Mouse (Mus musculus) midbrain, embryonic 11.5 days (tissue): ENCODE data around the gene Ubl4b. TPM values are rescaled to one million over a fixed set of nuclear protein-coding genes. Genes with fewer than 3 reads are reported as not detected.

Experiments used
- ATAC-seq: fragments of 200-750 bp; cut with Nextera tagmentation; 2 replicates; pipeline ENCODE4 v1.8.0; 2017; ENCODE audit warnings: moderate TSS enrichment, moderate library complexity; ENCODE audit not compliant: low FRiP score
- DNase-seq: peaks from one replicate; pipeline ENCODE4 v3.0.0; 2015; ENCODE audit warnings: low spot score; ENCODE audit errors: missing footprints
- H3K27ac ChIP-seq: fragments of 300-500 bp; sonication (generic); 2 replicates; pipeline ENCODE4 v1.5.1; 2014; ENCODE audit warnings: low read depth, low read length
- H3K27me3 ChIP-seq: fragments of 300-500 bp; sonication (generic); 2 replicates; pipeline ENCODE4 v1.6.1; 2014; ENCODE audit warnings: mild to moderate bottlenecking, low read length, moderate library complexity, mixed read lengths; ENCODE audit not compliant: control insufficient read depth, insufficient read depth
- H3K36me3 ChIP-seq: fragments of 300-500 bp; sonication (generic); 2 replicates; pipeline ENCODE4 v1.6.1; 2014; ENCODE audit warnings: mild to moderate bottlenecking, low read length, moderate library complexity, mixed read lengths; ENCODE audit not compliant: control insufficient read depth, insufficient read depth
- H3K4me1 ChIP-seq: fragments of 300-500 bp; sonication (generic); 2 replicates; pipeline ENCODE4 v1.6.1; 2014; ENCODE audit warnings: low read length; ENCODE audit not compliant: control insufficient read depth, insufficient read depth
- H3K4me2 ChIP-seq: fragments of 300-500 bp; sonication (generic); 2 replicates; pipeline ENCODE4 v1.6.1; 2014; ENCODE audit warnings: mild to moderate bottlenecking, moderate library complexity
- H3K4me3 ChIP-seq: fragments of 300-500 bp; sonication (generic); 2 replicates; pipeline ENCODE4 v1.5.1; 2014; ENCODE audit warnings: low read depth, low read length
- H3K9ac ChIP-seq: fragments of 300-500 bp; sonication (generic); 2 replicates; pipeline ENCODE4 v1.6.1; 2014; ENCODE audit warnings: low read length
- H3K9me3 ChIP-seq: fragments of 300-500 bp; sonication (generic); 2 replicates; pipeline ENCODE4 v1.6.1; 2016; ENCODE audit warnings: low read length; ENCODE audit not compliant: control insufficient read depth
- WGBS: fragments of 180-500 bp; shearing (Covaris S2); extraction: QIAGEN DNeasy Blood & Tissue Kit; methylation state at CpG from one replicate; pipeline ENCODE4 v1.1.7; 2014; 5-methylcytosine and 5-hydroxymethylcytosine counted together
- polyA plus RNA-seq: library from polyadenylated mRNA; unstranded; fragments of >200 nt; fragmentation: Nextera tagmentation; extraction: Ambion mirVana; gene quantifications from 2 replicates; pipeline ENCODE4 v1.2.1, GENCODE M21; 2014

The Ubl4b gene
- polyA plus RNA-seq, 1 experiment from 2014 or later = not detected

DNA sequence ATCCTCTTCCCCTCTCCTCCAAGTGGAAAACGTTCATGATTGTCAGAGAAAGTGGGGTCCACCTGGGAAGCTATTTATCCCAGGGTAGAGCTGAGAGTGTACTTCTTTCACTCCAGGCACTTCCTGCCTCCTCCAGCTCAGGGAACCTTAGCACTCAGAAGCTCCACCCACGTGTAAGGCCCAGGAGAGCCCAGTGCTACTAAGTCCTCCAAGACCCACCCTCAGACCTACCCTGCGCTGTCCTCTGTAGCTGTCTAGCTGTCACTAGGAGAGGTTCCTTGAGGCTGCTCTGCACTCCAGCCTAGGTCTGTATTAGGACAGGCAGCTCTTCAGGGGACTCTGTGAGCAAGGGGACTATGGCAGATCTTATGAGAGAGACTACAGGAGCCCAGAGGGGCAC, 3.9 kb upstream of the Ubl4b start:
- H3K4me1 ChIP-seq = no peaks in the 10 kb centered on the region
- no peak overlapping the region for H3K9ac ChIP-seq
- H3K4me2 ChIP-seq = no peak overlapping the region
- H3K36me3 ChIP-seq = no peaks in the 10 kb centered on the region
- H3K9me3 ChIP-seq = no peaks in the 10 kb centered on the region
- no peak overlapping the region for H3K4me3 ChIP-seq
- ATAC-seq (peak; percentile 20; the same call in 1 of the 2 replicates), DNase-seq (no peak)
- 35% methylated on average over 3 of the region's 3 CpGs for WGBS
- H3K27ac ChIP-seq = no peak overlapping the region
- H3K27me3 ChIP-seq = no peaks in the 10 kb centered on the region

DNA sequence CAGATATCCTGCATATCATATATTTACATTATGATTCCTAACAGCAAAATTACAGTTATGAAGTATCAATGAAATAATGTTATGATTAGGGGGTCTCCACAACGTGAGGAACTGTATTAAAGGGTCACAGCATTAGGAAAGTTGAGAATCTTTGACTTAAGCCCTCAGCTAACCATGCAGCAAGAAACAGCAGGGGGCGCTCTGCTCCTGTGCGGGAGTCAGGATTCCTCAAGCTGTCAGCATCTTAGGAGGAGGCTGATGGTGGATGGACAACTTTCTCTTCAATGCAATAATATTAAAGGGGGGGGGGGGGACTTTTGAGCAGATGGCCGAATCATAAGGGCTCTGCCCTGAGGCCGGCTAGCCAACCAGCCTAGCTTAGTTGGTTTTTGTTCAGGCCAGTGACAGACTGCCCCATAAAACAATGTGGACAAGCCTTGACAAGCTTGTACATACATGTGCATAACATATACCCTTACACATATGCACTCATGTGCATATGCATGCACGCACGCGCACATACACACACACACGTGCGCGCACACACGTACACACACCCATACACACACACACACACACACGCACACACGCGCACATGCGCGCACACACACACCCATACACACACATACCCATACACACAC, 4.3 kb downstream of the Ubl4b start:
- Histone ChIP-seq H3K4me2 (no peak overlapping the region), H3K9ac (no peak overlapping the region), H3K4me3 (no peak overlapping the region), H3K27me3 (no peaks in the 10 kb centered on the region), H3K27ac (no peak overlapping the region), H3K4me1 (no peaks in the 10 kb centered on the region), H3K36me3 (no peaks in the 10 kb centered on the region), H3K9me3 (no peaks in the 10 kb centered on the region)
- ATAC-seq = peak; percentile 52; the same call in 1 of the 2 replicates
- 73% methylated on average over 17 of the region's 17 CpGs for WGBS
- peak; percentile 93 for DNase-seq

DNA sequence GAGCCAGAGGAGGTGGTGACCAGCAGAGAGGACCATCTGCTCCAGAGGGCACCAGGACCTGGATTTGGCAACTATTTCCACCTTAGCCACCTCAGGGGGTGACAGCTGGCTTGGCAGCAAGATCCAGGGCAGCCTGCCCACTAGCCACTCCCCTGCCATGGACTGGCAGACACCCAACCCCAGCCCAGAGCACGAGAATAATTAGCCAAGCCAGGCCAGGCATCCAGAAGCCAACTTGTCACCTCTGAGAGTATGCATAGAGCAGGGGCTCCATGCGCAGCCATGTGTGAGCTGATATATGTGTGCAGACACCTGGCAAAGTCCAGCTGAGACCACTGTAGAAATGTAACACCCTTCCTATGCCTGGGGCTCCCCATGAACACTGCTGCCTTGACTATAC, 7.9 kb downstream of the Ubl4b start:
- Histone ChIP-seq H3K27me3 (no peaks in the 10 kb centered on the region), H3K4me2 (no peak overlapping the region), H3K27ac (no peak overlapping the region), H3K36me3 (no peaks in the 10 kb centered on the region), H3K9ac (no peak overlapping the region), H3K4me3 (no peak overlapping the region), H3K4me1 (no peaks in the 10 kb centered on the region), H3K9me3 (no peaks in the 10 kb centered on the region)
- WGBS = 80% methylated on average over 2 of the region's 2 CpGs
- ATAC-seq (no peak), DNase-seq (peak; percentile 14)

DNA sequence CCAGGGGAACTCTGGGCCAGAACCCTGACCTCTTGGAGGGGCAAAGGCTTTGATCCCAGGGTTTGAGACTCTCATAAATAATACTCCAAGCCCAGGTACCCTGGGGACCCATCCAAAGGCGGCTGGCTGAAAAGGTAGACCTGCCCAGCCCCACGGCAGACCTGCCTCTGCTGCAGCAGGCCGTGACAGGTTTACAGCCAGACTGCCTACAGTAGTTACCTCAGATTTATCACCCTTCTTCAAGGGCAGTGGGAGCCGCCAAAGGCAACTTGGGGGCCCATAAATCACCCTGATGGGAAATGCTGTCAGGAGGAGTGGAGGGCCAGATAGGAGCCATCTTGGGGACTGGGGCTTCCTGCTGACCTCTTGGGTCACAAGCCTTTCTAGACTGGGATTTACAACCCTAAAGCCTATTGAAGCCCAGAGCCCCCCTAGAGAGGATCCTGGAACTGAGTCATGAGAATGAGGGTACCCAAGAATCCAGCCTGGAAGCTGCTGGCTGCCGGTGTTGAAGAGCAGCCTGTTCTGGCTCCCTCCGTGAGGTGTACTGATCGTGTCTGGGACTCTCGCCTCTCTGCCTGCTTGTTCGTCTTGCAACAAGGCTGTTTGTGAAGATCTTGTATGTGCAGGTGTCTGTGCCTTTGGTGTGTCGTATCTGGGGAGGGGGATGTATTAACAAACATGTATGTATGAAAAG, 9.0 kb downstream of the Ubl4b start:
- ATAC-seq = no peak
- 85% methylated on average over 10 of the region's 10 CpGs for WGBS
- H3K4me2 ChIP-seq = no peak overlapping the region

DNA sequence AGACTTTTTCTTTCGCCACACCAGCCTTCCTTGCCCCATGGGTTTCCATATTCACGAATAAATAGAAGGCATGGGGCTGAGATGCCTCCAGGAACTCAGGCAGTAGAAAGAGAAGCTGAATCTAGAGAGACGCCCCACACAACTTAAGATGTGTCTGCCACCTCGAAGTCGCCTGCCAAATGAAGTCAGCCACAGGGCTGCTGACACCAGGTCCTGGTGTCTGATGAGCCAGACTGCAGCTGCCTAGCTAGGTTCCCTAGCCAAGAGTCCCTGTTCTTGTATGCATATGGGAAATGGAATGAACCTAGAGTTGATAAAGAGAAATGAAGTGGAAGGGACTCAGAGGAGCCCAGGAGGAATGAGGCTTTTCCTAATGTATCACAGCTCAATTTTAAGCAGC, 9.6 kb downstream of the Ubl4b start:
- DNase-seq (no peak), ATAC-seq (no peak)
- Histone ChIP-seq H3K4me1 (no peaks in the 10 kb centered on the region), H3K27ac (no peak overlapping the region), H3K4me2 (no peak overlapping the region), H3K36me3 (no peaks in the 10 kb centered on the region), H3K27me3 (no peaks in the 10 kb centered on the region), H3K9ac (no peak overlapping the region), H3K9me3 (no peaks in the 10 kb centered on the region), H3K4me3 (no peak overlapping the region)
- 86% methylated on average over 5 of the region's 5 CpGs for WGBS

More for the DNA sequence above, 9.0 kb downstream of the Ubl4b start:
- no peaks in the 10 kb centered on the region for H3K36me3 ChIP-seq
- no peak overlapping the region for H3K9ac ChIP-seq
- no peak for DNase-seq
- no peaks in the 10 kb centered on the region for H3K9me3 ChIP-seq
- H3K27ac ChIP-seq = no peak overlapping the region
- H3K27me3 ChIP-seq = no peaks in the 10 kb centered on the region
- H3K4me1 ChIP-seq = no peaks in the 10 kb centered on the region
- no peak overlapping the region for H3K4me3 ChIP-seq

GRCm38 (mm10) chr3:107543158-107544080, 11.5 kb downstream of the Ubl4b start:
- ATAC-seq (no peak), DNase-seq (no peak)
- Histone ChIP-seq H3K4me3 (no peak overlapping the region), H3K4me1 (no peaks in the 10 kb centered on the region), H3K27ac (no peak overlapping the region), H3K4me2 (no peak overlapping the region), H3K9ac (no peak overlapping the region), H3K9me3 (no peaks in the 10 kb centered on the region), H3K36me3 (no peaks in the 10 kb centered on the region), H3K27me3 (no peaks in the 10 kb centered on the region)
- 84% methylated on average over 8 of the region's 8 CpGs for WGBS

DNA sequence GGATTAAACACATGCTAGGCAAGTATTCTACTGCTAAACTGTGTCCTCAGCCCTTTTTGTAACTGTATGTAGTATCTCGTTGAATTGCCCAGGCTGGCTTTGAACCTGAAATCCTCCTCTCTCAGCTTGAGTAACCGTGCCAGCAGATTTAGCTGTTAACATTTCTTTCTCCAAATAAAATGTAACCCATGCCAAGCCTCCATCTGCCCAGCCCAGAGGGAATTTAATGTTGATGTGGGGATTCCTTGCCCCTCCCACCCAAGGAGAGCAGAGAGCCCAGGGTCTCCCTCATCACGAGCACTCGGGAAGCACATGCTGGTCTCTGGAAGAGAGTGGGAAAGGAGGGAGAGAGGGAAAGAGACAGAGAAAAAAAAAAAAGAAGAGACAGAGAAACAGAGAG, 12.3 kb downstream of the Ubl4b start:
- no peak for DNase-seq
- ATAC-seq = no peak
- no peak overlapping the region for H3K4me2 ChIP-seq
- H3K9ac ChIP-seq = no peak overlapping the region
- 63% methylated on average over 4 of the region's 4 CpGs for WGBS
- H3K27ac ChIP-seq = no peak overlapping the region
- no peaks in the 10 kb centered on the region for H3K27me3 ChIP-seq
- no peaks in the 10 kb centered on the region for H3K9me3 ChIP-seq
- H3K4me1 ChIP-seq = no peaks in the 10 kb centered on the region
- no peaks in the 10 kb centered on the region for H3K36me3 ChIP-seq
- no peak overlapping the region for H3K4me3 ChIP-seq

DNA sequence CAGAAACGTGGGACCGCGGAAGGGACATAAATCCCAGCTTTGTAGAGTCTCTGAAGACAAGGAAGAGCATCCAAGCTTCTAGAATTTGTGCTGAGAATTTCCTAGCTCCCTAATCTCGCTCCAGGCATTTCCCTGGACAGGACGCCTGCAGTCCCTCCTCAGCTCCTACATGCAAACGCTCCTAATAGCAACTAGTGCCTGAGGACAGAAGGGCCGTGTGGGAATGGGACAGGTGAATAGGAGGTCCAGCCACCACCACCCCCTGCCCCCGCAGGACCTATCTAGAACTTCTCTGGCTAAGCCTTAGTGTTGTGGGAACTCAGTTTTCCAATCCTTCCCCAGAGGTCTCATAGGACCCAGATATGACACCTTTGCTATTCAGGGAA, 17.4 kb downstream of the Ubl4b start:
- no peak overlapping the region for H3K4me3 ChIP-seq
- no peak overlapping the region for H3K9ac ChIP-seq
- ATAC-seq = peak; percentile 55; the same call in 1 of the 2 replicates
- H3K27ac ChIP-seq = no peak overlapping the region
- 28% methylated on average over 8 of the region's 8 CpGs for WGBS
- peaks cover 4% of the 10 kb centered on the region; the same call in 1 of the 2 replicates for H3K27me3 ChIP-seq
- H3K9me3 ChIP-seq = no peaks in the 10 kb centered on the region
- no peaks in the 10 kb centered on the region for H3K4me1 ChIP-seq
- H3K36me3 ChIP-seq = no peaks in the 10 kb centered on the region
- no peak for DNase-seq
- peak overlapping the region; percentile 37; the same call in 1 of the 2 replicates for H3K4me2 ChIP-seq
